Mouse (Mus musculus): ENCODE results near the gene Gabrb2. TPM values are rescaled to one million over a fixed set of nuclear protein-coding genes. Genes with fewer than 3 reads are reported as not detected.

Gene Gabrb2
- total RNA-seq (2023): not detected

DNA sequence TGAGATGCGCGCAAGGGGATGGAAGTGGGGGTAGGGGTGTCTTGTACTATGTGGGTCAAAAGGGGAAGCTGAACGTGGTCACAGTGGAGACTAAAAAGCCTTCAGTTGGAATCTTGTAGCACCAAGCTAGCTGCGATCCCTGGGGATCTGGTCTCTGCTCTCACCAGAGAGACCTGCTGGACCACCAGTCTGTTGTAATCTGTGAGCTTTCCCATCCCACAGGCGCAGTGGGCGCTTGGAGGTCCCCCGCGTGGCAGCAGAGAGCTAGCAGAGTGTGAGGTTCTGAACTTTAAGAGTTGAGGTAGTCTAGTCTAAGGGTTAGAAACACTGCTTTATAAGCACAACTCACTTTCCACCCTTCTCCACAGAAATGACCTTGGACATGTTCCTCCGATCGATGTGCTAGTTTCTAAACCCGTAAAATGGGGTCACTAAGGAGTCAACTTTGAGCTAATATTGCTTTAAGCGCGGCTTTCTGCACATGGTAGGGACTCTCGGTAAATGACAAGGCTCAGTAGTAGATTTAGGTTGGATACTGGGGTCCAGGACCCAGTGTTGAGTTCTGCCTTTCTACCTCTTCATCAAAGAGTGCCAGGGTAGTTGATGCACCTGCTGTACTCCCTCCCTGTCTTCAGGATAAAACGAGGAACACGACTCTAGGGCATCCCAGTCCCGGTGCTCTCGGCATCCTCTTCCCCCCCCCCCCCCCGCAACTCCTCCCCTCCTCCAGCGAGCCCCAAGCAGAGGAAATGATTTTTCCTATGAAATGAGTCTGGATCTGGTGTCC lies at the start of gene Gabrb2:
Gene Gabrb2 (plus strand): TSS at position 762 of the 787 bp plus-strand sequence.

Other genes starting within 250 kb of the Gabrb2 start
- gene Gabra1, start 236.8 kb upstream of the Gabrb2 start, total RNA-seq (2023): not detected
- gene Gabra6, start 98.7 kb upstream of the Gabrb2 start, total RNA-seq (2023): not detected

Data from CD4-positive naive resting alpha-beta T cell, adult 57 days (primary cell).